Mouse (Mus musculus) CH12.LX (cell line): ENCODE results near the gene Ric8a.
"Not testable (repeated sequence)": the region's sequence is repeated elsewhere in the genome, so short reads cannot be mapped to it uniquely, and the experiment has no call there.

Experiments
- BHLHE40 ChIP-seq: IDR thresholded peaks from 2 replicates; pipeline ENCODE4 v1.6.1; 2011; ENCODE audit warnings: mild to moderate bottlenecking, low read depth, low read length, improper control_type of control experiment
- CHD1 ChIP-seq: IDR thresholded peaks from 2 replicates; pipeline ENCODE4 v1.6.1; 2012; ENCODE audit warnings: low read depth, low read length, improper control_type of control experiment, inconsistent platforms
- CHD2 ChIP-seq: IDR thresholded peaks from 2 replicates; pipeline ENCODE4 v1.6.1; 2011; ENCODE audit warnings: low read length, improper control_type of control experiment
- CTCF ChIP-seq, 2 experiments: IDR thresholded peaks in 1 of 2; conservative IDR thresholded peaks in 1 of 2; 2 replicates each; pipeline ENCODE4 v1.5.1; 2011 to 2012; ENCODE audit warnings: low read depth in 2 of 2, low read length in 2 of 2, improper control_type of control experiment in 1 of 2, inconsistent platforms in 1 of 2, mild to moderate bottlenecking in 1 of 2, moderate library complexity in 1 of 2
- JUND ChIP-seq: conservative IDR thresholded peaks from 2 replicates; pipeline ENCODE4 v1.6.1; 2011; ENCODE audit warnings: low read depth, low read length, improper control_type of control experiment

GRCm38 (mm10) chr7:140890636-140891035, 33.9 kb downstream of the Ric8a start:
- not testable (repeated sequence) for TF ChIP-seq BHLHE40; CTCF (conservative IDR thresholded peaks at IDR 0.05 in 1 of 2, IDR thresholded peaks at IDR 0.05 in 1 of 2; ENCODE audit: low read depth in 2 of 2, low read length in 2 of 2); CHD1; JUND; CHD2
